Mouse (Mus musculus): ENCODE data around the gene Olfr2. TPM values are rescaled to one million over a fixed set of nuclear protein-coding genes. Genes with fewer than 3 reads are reported as not detected.

Olfr2 gene
- not detected for polyA plus RNA-seq (2012; fragmentation: generic; extraction: Trizol)

GRCm38 (mm10) chr7:107005972-107006371 lies at the start of gene Olfr2:
TSS of gene Olfr2 (minus strand) at chr7:107006072.

GRCm38 (mm10) chr7:107030874-107031273 lies 25.0 kb upstream of the Olfr2 start, which contains the start of gene Olfr713:
TSS of gene Olfr713 (plus strand) at chr7:107031174.

GRCm38 (mm10) chr7:106975353-106975752 lies 30.5 kb downstream of the Olfr2 start, which contains the start of gene Olfr711:
TSS of gene Olfr711 (minus strand) at chr7:106975453.

GRCm38 (mm10) chr7:106963837-106964236 lies 42.0 kb downstream of the Olfr2 start, which contains the start of gene Olfr6:
TSS of gene Olfr6 (minus strand) at chr7:106963937.

GRCm38 (mm10) chr7:106948212-106948611 lies 57.7 kb downstream of the Olfr2 start, which contains the start of gene Olfr710:
TSS of gene Olfr710 (minus strand) at chr7:106948312.

Other genes with a start within 250 kb of the Olfr2 start
- gene Olfr699, start 212.9 kb downstream of the Olfr2 start, polyA plus RNA-seq (2012; fragmentation: generic; extraction: Trizol): not detected
- not detected for gene Olfr700, start 197.2 kb downstream of the Olfr2 start, polyA plus RNA-seq (2012; fragmentation: generic; extraction: Trizol)
- not detected for gene Olfr701, start 191.9 kb downstream of the Olfr2 start, polyA plus RNA-seq (2012; fragmentation: generic; extraction: Trizol)
- not detected for gene Olfr702, start 172.2 kb downstream of the Olfr2 start, polyA plus RNA-seq (2012; fragmentation: generic; extraction: Trizol)
- not detected for gene Olfr703, start 162.7 kb downstream of the Olfr2 start, polyA plus RNA-seq (2012; fragmentation: generic; extraction: Trizol)
- not detected for gene Olfr704, start 142.9 kb downstream of the Olfr2 start, polyA plus RNA-seq (2012; fragmentation: generic; extraction: Trizol)
- gene Olfr705, start 129.2 kb downstream of the Olfr2 start, polyA plus RNA-seq (2012; fragmentation: generic; extraction: Trizol): not detected
- gene Olfr706, start 117.9 kb downstream of the Olfr2 start, polyA plus RNA-seq (2012; fragmentation: generic; extraction: Trizol): not detected
- not detected for gene Olfr707, start 104.8 kb downstream of the Olfr2 start, polyA plus RNA-seq (2012; fragmentation: generic; extraction: Trizol)
- gene Olfr1532-ps1, start 98.1 kb downstream of the Olfr2 start, polyA plus RNA-seq (2012; fragmentation: generic; extraction: Trizol): not detected
- not detected for gene Olfr709-ps1, start 73.9 kb downstream of the Olfr2 start, polyA plus RNA-seq (2012; fragmentation: generic; extraction: Trizol)
- gene Olfr710, start 57.8 kb downstream of the Olfr2 start, polyA plus RNA-seq (2012; fragmentation: generic; extraction: Trizol): not detected
- gene Olfr6, start 42.1 kb downstream of the Olfr2 start, polyA plus RNA-seq (2012; fragmentation: generic; extraction: Trizol): not detected
- not detected for gene Olfr711, start 30.6 kb downstream of the Olfr2 start, polyA plus RNA-seq (2012; fragmentation: generic; extraction: Trizol)
- not detected for gene Olfr713, start 25.1 kb upstream of the Olfr2 start, polyA plus RNA-seq (2012; fragmentation: generic; extraction: Trizol)
- gene Olfr714, start 64.9 kb upstream of the Olfr2 start, polyA plus RNA-seq (2012; fragmentation: generic; extraction: Trizol): not detected
- not detected for gene Olfr17, start 87.1 kb upstream of the Olfr2 start, polyA plus RNA-seq (2012; fragmentation: generic; extraction: Trizol)
- not detected for gene Olfr715b, start 104.3 kb upstream of the Olfr2 start, polyA plus RNA-seq (2012; fragmentation: generic; extraction: Trizol)
- gene Olfr715, start 125.0 kb upstream of the Olfr2 start, polyA plus RNA-seq (2012; fragmentation: generic; extraction: Trizol): not detected
- not detected for gene Olfr716, start 132.3 kb upstream of the Olfr2 start, polyA plus RNA-seq (2012; fragmentation: generic; extraction: Trizol)
- gene Nlrp14, start 160.9 kb upstream of the Olfr2 start, polyA plus RNA-seq (2012; fragmentation: generic; extraction: Trizol): not detected
- gene Rbmxl2, start 203.4 kb upstream of the Olfr2 start, polyA plus RNA-seq (2012; fragmentation: generic; extraction: Trizol): not detected

All from C3H10T1/2 (cell line).